Mouse (Mus musculus) intestine, embryonic 15.5 days (tissue): Measurements from ENCODE around the gene St6galnac3. TPM values are rescaled to one million over a fixed set of nuclear protein-coding genes. Genes with fewer than 3 reads are reported as not detected.

Source experiments
- ATAC-seq: fragments of 200-750 bp; cut with Nextera tagmentation; 2 replicates; pipeline ENCODE4 v1.8.0; 2017; ENCODE audit warnings: moderate TSS enrichment, moderate library complexity
- H3K27ac ChIP-seq: fragments of 300-500 bp; sonication (generic); 2 replicates; pipeline ENCODE4 v1.5.1; 2015; ENCODE audit warnings: mild to moderate bottlenecking, inconsistent platforms
- H3K27me3 ChIP-seq: fragments of 300-500 bp; sonication (generic); replicated peaks from 2 replicates; pipeline ENCODE4 v1.6.1; 2015; ENCODE audit warnings: inconsistent platforms
- H3K36me3 ChIP-seq: fragments of 300-500 bp; sonication (generic); 2 replicates; pipeline ENCODE4 v1.6.1; 2015; ENCODE audit warnings: inconsistent platforms
- H3K4me1 ChIP-seq: fragments of 300-500 bp; sonication (generic); replicated peaks from 2 replicates; pipeline ENCODE4 v1.6.1; 2015; ENCODE audit warnings: inconsistent platforms
- H3K4me2 ChIP-seq: fragments of 300-500 bp; sonication (generic); replicated peaks from 2 replicates; pipeline ENCODE4 v1.6.1; 2015; ENCODE audit warnings: mild to moderate bottlenecking, inconsistent platforms
- H3K4me3 ChIP-seq: fragments of 300-500 bp; sonication (generic); replicated peaks from 2 replicates; pipeline ENCODE4 v1.5.1; 2015; ENCODE audit warnings: inconsistent platforms
- H3K9ac ChIP-seq: fragments of 300-500 bp; sonication (generic); 2 replicates; pipeline ENCODE4 v1.6.1; 2015; ENCODE audit warnings: inconsistent platforms
- H3K9me3 ChIP-seq: fragments of 300-500 bp; sonication (generic); 2 replicates; pipeline ENCODE4 v1.6.1; 2016; ENCODE audit warnings: inconsistent platforms
- WGBS: fragments of 180-500 bp; shearing (Covaris S2); methylation state at CpG from one replicate; pipeline ENCODE4 v1.1.7; 2015; 5-methylcytosine and 5-hydroxymethylcytosine counted together
- polyA plus RNA-seq: library from polyadenylated mRNA; unstranded; fragments of >200 nt; fragmentation: Nextera tagmentation; extraction: Ambion mirVana; gene quantifications from 2 replicates; pipeline ENCODE4 v1.2.1, GENCODE M21; 2015

St6galnac3 gene
- polyA plus RNA-seq, 1 experiment from 2014 or later = 34.5 TPM

- ATAC-seq = peak; percentile 37; the same call in 1 of the 2 replicates
- Histone ChIP-seq H3K27me3 (no peaks in the 10 kb centered on the region), H3K4me2 (no peak overlapping the region), H3K27ac (peak overlapping the region; percentile 45; the same call in 1 of the 2 replicates), H3K4me1 (no peaks in the 10 kb centered on the region), H3K36me3 (no peaks in the 10 kb centered on the region), H3K4me3 (no peak overlapping the region), H3K9ac (no peak overlapping the region), H3K9me3 (no peaks in the 10 kb centered on the region)
- 44% methylated on average over 6 of the region's 6 CpGs for WGBS
Observed at GRCm38 (mm10) chr3:153732035-153732434, 7.1 kb upstream of the St6galnac3 start.

- Histone ChIP-seq H3K4me2 (no peak overlapping the region), H3K4me1 (peaks cover 11% of the 10 kb centered on the region), H3K9ac (no peak overlapping the region), H3K27ac (no peak overlapping the region), H3K4me3 (no peak overlapping the region), H3K36me3 (no peaks in the 10 kb centered on the region), H3K9me3 (no peaks in the 10 kb centered on the region), H3K27me3 (no peaks in the 10 kb centered on the region; the same call in 1 of the 2 replicates)
- no peak for ATAC-seq
Observed at GRCm38 (mm10) chr3:153728577-153728976, 3.6 kb upstream of the St6galnac3 start.

GRCm38 (mm10) chr3:153723467-153724079 is 1.4 kb downstream of the St6galnac3 start:
- no peaks in the 10 kb centered on the region for H3K36me3 ChIP-seq
- WGBS = 69% methylated on average over 9 of the region's 9 CpGs
- H3K9ac ChIP-seq = no peak overlapping the region
- H3K9me3 ChIP-seq = no peaks in the 10 kb centered on the region
- H3K27me3 ChIP-seq = no peaks in the 10 kb centered on the region; the same call in 1 of the 2 replicates
- ATAC-seq = no peak
- H3K4me1 ChIP-seq = peaks cover 21% of the 10 kb centered on the region
- H3K4me2 ChIP-seq = peak overlapping the region; percentile 96
- no peak overlapping the region for H3K27ac ChIP-seq
- peak overlapping the region; percentile 75 for H3K4me3 ChIP-seq

GRCm38 (mm10) chr3:153721525-153721924 is 3.4 kb downstream of the St6galnac3 start:
- H3K36me3 ChIP-seq = no peaks in the 10 kb centered on the region
- WGBS = 80% methylated on average over 16 of the region's 16 CpGs
- no peak for ATAC-seq
- no peak overlapping the region for H3K4me3 ChIP-seq
- H3K4me1 ChIP-seq = peaks cover 25% of the 10 kb centered on the region
- H3K27ac ChIP-seq = no peak overlapping the region
- no peaks in the 10 kb centered on the region; the same call in 1 of the 2 replicates for H3K27me3 ChIP-seq
- no peaks in the 10 kb centered on the region for H3K9me3 ChIP-seq
- H3K9ac ChIP-seq = no peak overlapping the region
- no peak overlapping the region for H3K4me2 ChIP-seq

- H3K4me3 ChIP-seq = no peak overlapping the region
- no peaks in the 10 kb centered on the region for H3K9me3 ChIP-seq
- ATAC-seq = no peak
- no peaks in the 10 kb centered on the region; the same call in 1 of the 2 replicates for H3K27me3 ChIP-seq
- WGBS = 68% methylated on average over 4 of the region's 4 CpGs
- no peaks in the 10 kb centered on the region for H3K36me3 ChIP-seq
- H3K4me1 ChIP-seq = peaks cover 25% of the 10 kb centered on the region
- no peak overlapping the region for H3K4me2 ChIP-seq
- H3K9ac ChIP-seq = no peak overlapping the region
- H3K27ac ChIP-seq = no peak overlapping the region
Observed at GRCm38 (mm10) chr3:153720922-153721321, 4.1 kb downstream of the St6galnac3 start.

GRCm38 (mm10) chr3:153720296-153720695 is 4.7 kb downstream of the St6galnac3 start:
- H3K36me3 ChIP-seq = no peaks in the 10 kb centered on the region
- no peak overlapping the region for H3K4me2 ChIP-seq
- H3K27ac ChIP-seq = peak overlapping the region; percentile 72
- WGBS = 40% methylated on average over 3 of the region's 3 CpGs
- no peaks in the 10 kb centered on the region; the same call in 1 of the 2 replicates for H3K27me3 ChIP-seq
- H3K4me1 ChIP-seq = peaks cover 25% of the 10 kb centered on the region
- no peak for ATAC-seq
- 0 out of 2 replicates have a peak overlapping the region, but pooled peaks have one; percentile 17 for H3K9ac ChIP-seq
- no peak overlapping the region for H3K4me3 ChIP-seq
- H3K9me3 ChIP-seq = no peaks in the 10 kb centered on the region

GRCm38 (mm10) chr3:153719256-153719970 is 5.6 kb downstream of the St6galnac3 start:
- Histone ChIP-seq H3K9me3 (no peaks in the 10 kb centered on the region), H3K27me3 (no peaks in the 10 kb centered on the region; the same call in 1 of the 2 replicates), H3K4me1 (peaks cover 21% of the 10 kb centered on the region), H3K36me3 (no peaks in the 10 kb centered on the region), H3K9ac (0 out of 2 replicates have a peak overlapping the region, but pooled peaks have one; percentile 17), H3K4me2 (no peak overlapping the region), H3K4me3 (no peak overlapping the region), H3K27ac (peak overlapping the region; percentile 72)
- 58% methylated on average over 9 of the region's 9 CpGs for WGBS
- peak; percentile 32 for ATAC-seq

- no peak overlapping the region for H3K4me2 ChIP-seq
- no peak overlapping the region for H3K9ac ChIP-seq
- no peaks in the 10 kb centered on the region for H3K9me3 ChIP-seq
- H3K4me3 ChIP-seq = no peak overlapping the region
- H3K27ac ChIP-seq = no peak overlapping the region
- H3K36me3 ChIP-seq = no peaks in the 10 kb centered on the region
- peaks cover 19% of the 10 kb centered on the region for H3K4me1 ChIP-seq
- no peaks in the 10 kb centered on the region for H3K27me3 ChIP-seq
- 70% methylated on average over 8 of the region's 8 CpGs for WGBS
- no peak for ATAC-seq
Observed at GRCm38 (mm10) chr3:153718724-153719123, 6.2 kb downstream of the St6galnac3 start.

GRCm38 (mm10) chr3:153717742-153718141 is 7.2 kb downstream of the St6galnac3 start:
- WGBS = 69% methylated on average over 7 of the region's 7 CpGs
- Histone ChIP-seq H3K36me3 (no peaks in the 10 kb centered on the region), H3K27ac (no peak overlapping the region), H3K9me3 (no peaks in the 10 kb centered on the region), H3K4me3 (no peak overlapping the region), H3K4me2 (no peak overlapping the region), H3K9ac (no peak overlapping the region), H3K27me3 (no peaks in the 10 kb centered on the region), H3K4me1 (peaks cover 19% of the 10 kb centered on the region)
- ATAC-seq = no peak

GRCm38 (mm10) chr3:153715646-153716045 is 9.3 kb downstream of the St6galnac3 start:
- peak; percentile 29; the same call in 1 of the 2 replicates for ATAC-seq
- Histone ChIP-seq H3K27ac (no peak overlapping the region), H3K4me1 (peaks cover 22% of the 10 kb centered on the region), H3K36me3 (no peaks in the 10 kb centered on the region), H3K9me3 (no peaks in the 10 kb centered on the region), H3K4me2 (no peak overlapping the region), H3K27me3 (no peaks in the 10 kb centered on the region), H3K9ac (no peak overlapping the region), H3K4me3 (no peak overlapping the region)
- WGBS = 47% methylated on average over 7 of the region's 7 CpGs

GRCm38 (mm10) chr3:153710545-153710944 is 14.4 kb downstream of the St6galnac3 start:
- Histone ChIP-seq H3K9me3 (no peaks in the 10 kb centered on the region), H3K4me1 (0 out of 2 replicates have a peak, but pooled peaks cover 5% of the 10 kb centered on the region), H3K4me3 (no peak overlapping the region), H3K36me3 (no peaks in the 10 kb centered on the region), H3K4me2 (no peak overlapping the region), H3K27me3 (no peaks in the 10 kb centered on the region), H3K27ac (no peak overlapping the region), H3K9ac (no peak overlapping the region)
- no peak for ATAC-seq
- WGBS = 26% methylated on average over 1 of the region's 1 CpGs

- 0 out of 2 replicates have a peak, but pooled peaks cover 5% of the 10 kb centered on the region for H3K4me1 ChIP-seq
- 80% methylated on average over 6 of the region's 6 CpGs for WGBS
- H3K27me3 ChIP-seq = no peaks in the 10 kb centered on the region
- no peak for ATAC-seq
- H3K36me3 ChIP-seq = no peaks in the 10 kb centered on the region
- H3K27ac ChIP-seq = no peak overlapping the region
- no peak overlapping the region for H3K4me2 ChIP-seq
- H3K9ac ChIP-seq = no peak overlapping the region
- no peaks in the 10 kb centered on the region for H3K9me3 ChIP-seq
- no peak overlapping the region for H3K4me3 ChIP-seq
Observed at GRCm38 (mm10) chr3:153707687-153708086, 17.3 kb downstream of the St6galnac3 start.
